Mouse (Mus musculus) spleen, adult 18-20 months (tissue): ENCODE data around the gene Fastkd1.
"Not testable (repeated sequence)": the region's sequence is repeated elsewhere in the genome, so short reads cannot be mapped to it uniquely, and the experiment has no call there.

Source experiments
- DNase-seq, 2 experiments: peaks; one replicate each; pipeline ENCODE4 v3.0.0; 2022; ENCODE audit warnings: mixed read lengths in 2 of 2

Gene Fastkd1

GRCm38 (mm10) chr2:69668414-69668813 is 44.9 kb downstream of the Fastkd1 start:
- DNase-seq = no peak

GRCm38 (mm10) chr2:69667656-69668055 is 45.7 kb downstream of the Fastkd1 start:
- no peak for DNase-seq

- DNase-seq = no peak
Observed at GRCm38 (mm10) chr2:69663827-69664476, 49.4 kb downstream of the Fastkd1 start.

- DNase-seq = no peak
Observed at GRCm38 (mm10) chr2:69659326-69659725, 54.0 kb downstream of the Fastkd1 start.

GRCm38 (mm10) chr2:69649716-69650115 is 63.6 kb downstream of the Fastkd1 start:
- DNase-seq = no peak

- peak; percentile 53 to 65 for DNase-seq
Observed at GRCm38 (mm10) chr2:69646726-69647490, 66.4 kb downstream of the Fastkd1 start, which contains the start of gene Bbs5. Gene Bbs5, plus strand, starts transcription at chr2:69647171.

GRCm38 (mm10) chr2:69644968-69645617 is 68.2 kb downstream of the Fastkd1 start:
- no peak for DNase-seq

GRCm38 (mm10) chr2:69640100-69640499 is 73.2 kb downstream of the Fastkd1 start:
- DNase-seq = no peak

- DNase-seq = not testable (repeated sequence)
Observed at GRCm38 (mm10) chr2:69637989-69638388, 75.3 kb downstream of the Fastkd1 start.
